ENCODE assay signal across 15 mouse cellular contexts in the genomic region with DNA sequence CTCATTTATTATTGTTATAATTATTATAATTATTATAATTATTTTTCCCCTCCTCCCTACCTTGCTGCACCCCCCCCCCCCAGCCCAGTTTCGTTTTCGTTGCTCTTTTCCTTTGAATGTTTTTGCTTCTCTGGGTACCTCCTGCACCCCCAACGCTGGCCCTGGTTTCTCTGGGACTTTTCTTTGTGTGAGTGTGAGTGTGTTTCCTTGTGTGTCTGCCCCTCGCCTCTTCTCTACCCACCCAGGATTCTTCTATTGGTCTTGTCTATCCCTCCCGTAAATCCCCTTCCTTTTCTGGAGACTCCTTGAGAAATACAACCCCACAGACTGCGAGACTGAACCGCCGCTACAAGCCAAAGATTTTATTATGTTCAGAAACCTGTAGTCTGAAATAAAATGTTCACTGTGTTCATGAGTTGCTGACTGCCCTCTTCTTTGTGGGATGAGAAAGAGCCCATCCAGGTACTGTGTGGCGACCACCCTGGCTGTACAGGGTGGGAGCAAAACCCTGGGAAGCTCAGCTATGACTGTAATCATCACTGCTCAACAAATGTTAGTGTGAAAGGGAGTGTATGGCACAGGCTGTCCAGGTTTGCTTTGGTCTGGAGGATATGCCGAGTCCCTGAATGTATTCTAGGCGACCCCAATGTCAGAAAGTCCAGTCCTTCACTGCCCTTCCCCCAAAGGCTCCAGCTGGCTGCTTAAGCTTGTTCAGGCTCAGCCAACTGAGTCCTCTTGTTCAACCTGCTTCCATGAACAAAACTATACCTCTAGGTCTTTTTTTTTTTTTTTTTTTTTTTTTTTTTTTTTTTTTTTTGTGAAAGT. TPM values are rescaled to one million over a fixed set of nuclear protein-coding genes. Genes with fewer than 3 reads are reported as not detected.
DNase-seq lines count a peak whose midpoint lies in the region; ATAC-seq and TF ChIP-seq lines count a peak whose summit lies in the region.
"Had no signal": no experiment of that assay in that cellular context is flagged by ENCODE, and none has a peak within 500 bp of the region (broad histone marks: within the 10 kb centered on the region; RNA-seq: fewer than 3 reads in every experiment).

No protein-coding gene starts in this region.

- TF ChIP-seq POLR2A in myocyte (IDR thresholded peaks at IDR 0.05; ENCODE audit: insufficient read length, low read depth), result no peak

- H3K4me3 ChIP-seq in forebrain, postnatal 0 days (ENCODE audit: low read depth, low read length), result no peak overlapping the region
- no peak overlapping the region for H3K4me3 ChIP-seq in forebrain, embryonic 11.5 days (ENCODE audit: low read depth, low read length)
- peak overlapping the region; percentile 4; the same call in 1 of the 2 replicates for H3K4me3 ChIP-seq in embryonic facial prominence, embryonic 13.5 days
- H3K4me3 ChIP-seq in limb, embryonic 10.5 days, result no peak overlapping the region
- peak overlapping the region; percentile 75 for H3K4me3 ChIP-seq in myocyte

- 6% methylated on average over 11 of the region's 11 CpGs for WGBS in forebrain, postnatal 0 days
- WGBS in forebrain, embryonic 11.5 days, result 2% methylated on average over 11 of the region's 11 CpGs
- WGBS in embryonic facial prominence, embryonic 13.5 days, result 9% methylated on average over 11 of the region's 11 CpGs
- WGBS in limb, embryonic 10.5 days, result 4% methylated on average over 11 of the region's 11 CpGs

- H3K36me3 ChIP-seq in forebrain, postnatal 0 days (ENCODE audit: insufficient read depth), result no peaks in the 10 kb centered on the region
- H3K36me3 ChIP-seq in forebrain, embryonic 11.5 days (ENCODE audit: control insufficient read depth, insufficient read depth, low read length), result no peaks in the 10 kb centered on the region
- no peaks in the 10 kb centered on the region for H3K36me3 ChIP-seq in embryonic facial prominence, embryonic 13.5 days
- no peaks in the 10 kb centered on the region for H3K36me3 ChIP-seq in limb, embryonic 10.5 days
- no peaks in the 10 kb centered on the region for H3K36me3 ChIP-seq in myocyte (ENCODE audit: control insufficient read depth, insufficient read depth)
- H3K36me3 ChIP-seq: lung, embryonic 15.5 days had no signal

- H3K27ac ChIP-seq in forebrain, postnatal 0 days (ENCODE audit: low read depth, low read length), result no peak overlapping the region
- no peak overlapping the region for H3K27ac ChIP-seq in forebrain, embryonic 11.5 days (ENCODE audit: low read depth, low read length)
- no peak overlapping the region for H3K27ac ChIP-seq in embryonic facial prominence, embryonic 13.5 days
- no peak overlapping the region for H3K27ac ChIP-seq in limb, embryonic 10.5 days
- H3K27ac ChIP-seq: heart, adult 2 months; lung, embryonic 15.5 days had no signal

- peaks cover 36% of the 10 kb centered on the region for H3K79me2 ChIP-seq in myocyte (ENCODE audit: control insufficient read depth, insufficient read depth)

- peaks cover 72% of the 10 kb centered on the region for H3K27me3 ChIP-seq in forebrain, postnatal 0 days (ENCODE audit: insufficient read depth, low read length)
- peaks cover 93% of the 10 kb centered on the region for H3K27me3 ChIP-seq in forebrain, embryonic 11.5 days (ENCODE audit: control insufficient read depth, insufficient read depth, low read length)
- peaks cover 97% of the 10 kb centered on the region for H3K27me3 ChIP-seq in embryonic facial prominence, embryonic 13.5 days
- H3K27me3 ChIP-seq in limb, embryonic 10.5 days (ENCODE audit: low read depth, poor library complexity, severe bottlenecking), result peaks cover 99% of the 10 kb centered on the region
- no peaks in the 10 kb centered on the region for H3K27me3 ChIP-seq in myocyte (ENCODE audit: control insufficient read depth, insufficient read depth, insufficient read length)

- peak; percentile 68 for DNase-seq in forebrain, postnatal 0 days
- no peak for DNase-seq in forebrain, embryonic 11.5 days (ENCODE audit: low spot score)
- peak; percentile 62 for DNase-seq in limb, embryonic 10.5 days (ENCODE audit: low spot score)
- DNase-seq in frontal cortex, postnatal 25 days (ENCODE audit: low spot score in 2 of 2), result no peak
- no peak for DNase-seq in gastrocnemius, postnatal 25 days
- DNase-seq in left cerebral cortex, postnatal 25 days (ENCODE audit: low spot score in 2 of 2), result no peak
- DNase-seq: thymus, postnatal 14 days had no signal

- ATAC-seq in forebrain, postnatal 0 days, result no peak
- no peak for ATAC-seq in forebrain, embryonic 11.5 days (replicated peaks; ENCODE audit: low FRiP score)
- ATAC-seq in embryonic facial prominence, embryonic 13.5 days (ENCODE audit: insufficient number of reproducible peaks, insufficient read depth, low FRiP score, low TSS enrichment, low read depth), result no peak

- no peak overlapping the region for H3K4me2 ChIP-seq in forebrain, postnatal 0 days (ENCODE audit: low read depth)
- H3K4me2 ChIP-seq in forebrain, embryonic 11.5 days (ENCODE audit: low read depth, low read length, severe bottlenecking), result no peak overlapping the region
- H3K4me2 ChIP-seq in embryonic facial prominence, embryonic 13.5 days, result no peak overlapping the region
- peak overlapping the region; percentile 98 for H3K4me2 ChIP-seq in myocyte (ENCODE audit: low read depth)

- no peak overlapping the region for H3K9ac ChIP-seq in forebrain, postnatal 0 days
- H3K9ac ChIP-seq in forebrain, embryonic 11.5 days (ENCODE audit: low read length), result no peak overlapping the region
- no peak overlapping the region for H3K9ac ChIP-seq in embryonic facial prominence, embryonic 13.5 days
- H3K9ac ChIP-seq: lung, embryonic 15.5 days had no signal

- H3ac ChIP-seq in myocyte (ENCODE audit: control insufficient read depth, insufficient read length), result peak overlapping the region; percentile 17

- no peaks in the 10 kb centered on the region for H3K9me3 ChIP-seq in forebrain, postnatal 0 days (ENCODE audit: low read length)
- no peaks in the 10 kb centered on the region for H3K9me3 ChIP-seq in forebrain, embryonic 11.5 days (ENCODE audit: control insufficient read depth, low read length)
- no peaks in the 10 kb centered on the region for H3K9me3 ChIP-seq in embryonic facial prominence, embryonic 13.5 days
- H3K9me3 ChIP-seq in limb, embryonic 10.5 days (replicated peaks), result no peaks in the 10 kb centered on the region
- H3K9me3 ChIP-seq: lung, embryonic 15.5 days had no signal

- no peaks in the 10 kb centered on the region for H3K4me1 ChIP-seq in forebrain, postnatal 0 days (ENCODE audit: insufficient read depth)
- peaks cover 7% of the 10 kb centered on the region for H3K4me1 ChIP-seq in forebrain, embryonic 11.5 days (replicated peaks; ENCODE audit: control insufficient read depth, insufficient read depth, low read length)
- peaks cover 16% of the 10 kb centered on the region for H3K4me1 ChIP-seq in embryonic facial prominence, embryonic 13.5 days
- peaks cover 23% of the 10 kb centered on the region for H3K4me1 ChIP-seq in limb, embryonic 10.5 days

- intact Hi-C loops in left cerebral cortex, postnatal 25 days (cut with DNase I), result loop anchor here (5.0 kb wide), 1 partner anchor 490 kb away; no protein-coding TSS in a partner anchor

- no peak for TF ChIP-seq CTCF in forebrain, postnatal 0 days (IDR thresholded peaks at IDR 0.05; ENCODE audit: low read depth)

TF ChIP-seq in myocyte, 11 proteins besides CTCF, POLR2A, EP300 and RAD21:
- no peak for TF ChIP-seq E2F4 (IDR thresholded peaks at IDR 0.05; ENCODE audit: insufficient read depth)
- no peak for TF ChIP-seq MYOG (IDR thresholded peaks at IDR 0.05; ENCODE audit: control insufficient read depth in 1 of 3, insufficient read depth in 1 of 3, insufficient read length in 2 of 3, low read depth in 2 of 3)
- TF ChIP-seq REST (IDR thresholded peaks at IDR 0.05; ENCODE audit: insufficient read depth, insufficient read length), result no peak
- no peak for TF ChIP-seq MYOD1 (IDR thresholded peaks at IDR 0.05; ENCODE audit: control insufficient read depth in 1 of 3, insufficient read length in 2 of 3, low read depth in 2 of 3)
- TF ChIP-seq POLR2AphosphoS2 (IDR thresholded peaks at IDR 0.05; ENCODE audit: insufficient read length, low read depth), result no peak
- TF ChIP-seq SRF (IDR thresholded peaks at IDR 0.05; ENCODE audit: control insufficient read depth, insufficient read length, low read depth), result no peak
- TF ChIP-seq USF1 (IDR thresholded peaks at IDR 0.05; ENCODE audit: low read depth), result no peak

RNA-seq across cellular contexts. Expression of gene En1, which starts 5.6 kb away (rescaled TPM):
- total RNA-seq in forebrain, postnatal 0 days (2014; rRNA removed), result 0.29 and 0.92 TPM in 2 replicates
- polyA plus RNA-seq in forebrain, postnatal 0 days (2015; fragmentation: Nextera tagmentation; extraction: Ambion mirVana), result 0.05 and 0.18 TPM in 2 replicates
- 1.1 TPM in 2 replicates for polyA plus RNA-seq in forebrain, embryonic 11.5 days (2014; fragmentation: Nextera tagmentation; extraction: Ambion mirVana)
- polyA plus RNA-seq in embryonic facial prominence, embryonic 13.5 days (2015; fragmentation: Nextera tagmentation; extraction: Ambion mirVana), result 2.7 and 2.8 TPM in 2 replicates
- polyA plus RNA-seq in limb, embryonic 10.5 days (2016; fragmentation: Nextera tagmentation; extraction: Ambion mirVana), result 0.91 and 1.0 TPM in 2 replicates
- 6.9 TPM for polyA plus RNA-seq in myocyte (2012; fragmentation: generic; extraction: Trizol)
- 1 to 10 TPM in 1 of 2 experiments, under 1 TPM in 1; 0.43 to 6.9 TPM for total RNA-seq in gastrocnemius, postnatal 25 days (2021)
- not detected for total RNA-seq in left cerebral cortex, postnatal 25 days (2021)
- total RNA-seq: adrenal gland, adult 18-20 months; heart, adult 2 months; heart, postnatal 25 days; layer of hippocampus, adult 18-20 months; left cerebral cortex, postnatal 36 days had no signal
- polyA plus RNA-seq: heart, adult 2 months; lung, embryonic 15.5 days had no signal

Comparison
In these comparisons a context has a peak if more than half of its experiments do, and no peak if none do; other contexts are left out.
1. DNase-seq: peak in forebrain, postnatal 0 days (single experiment) and limb, embryonic 10.5 days (single experiment); none in forebrain, embryonic 11.5 days (single experiment), frontal cortex, postnatal 25 days (0 of 2), gastrocnemius, postnatal 25 days (single experiment) and left cerebral cortex, postnatal 25 days (0 of 2).
2. H3K4me3 ChIP-seq: peak in embryonic facial prominence, embryonic 13.5 days (single experiment) and myocyte (single experiment); none in forebrain, postnatal 0 days (single experiment), forebrain, embryonic 11.5 days (single experiment) and limb, embryonic 10.5 days (single experiment).